Mouse (Mus musculus): ENCODE results near the gene Dhx33. TPM values are rescaled to one million over a fixed set of nuclear protein-coding genes. Genes with fewer than 3 reads are reported as not detected.
A peak's percentile ranks its signal among the peaks of the same experiment; 100 is the strongest.

Dhx33 gene
- 16.8 and 19.3 TPM in 2 replicates for polyA plus RNA-seq (2014; fragmentation: Nextera tagmentation; extraction: Ambion mirVana)

- ATAC-seq (ENCODE audit: low read depth) = peak; percentile 98
- WGBS = under 1% methylated on average over 35 of the region's 35 CpGs
- peak within 1 kb of the TSS; percentile 57 for H3K27ac ChIP-seq (ENCODE audit: low read depth, low read length)
Observed at GRCm38 (mm10) chr11:71004316-71004773, at the start of gene Dhx33. Gene Dhx33 (minus strand): TSS chr11:71004437.

GRCm38 (mm10) chr11:71052554-71052953 lies 48.3 kb upstream of the Dhx33 start:
- Histone ChIP-seq H3K27ac (ENCODE audit: low read depth, low read length) (no peak overlapping the region), H3K4me2 (ENCODE audit: low read depth, low read length) (no peak overlapping the region), H3K9ac (replicated peaks; ENCODE audit: low read depth, low read length) (no peak overlapping the region), H3K36me3 (ENCODE audit: control insufficient read depth, insufficient read depth, low read length) (no peaks in the 10 kb centered on the region), H3K27me3 (ENCODE audit: control insufficient read depth, insufficient read depth, low read length) (no peaks in the 10 kb centered on the region), H3K4me1 (ENCODE audit: control insufficient read depth, insufficient read depth, low read length) (no peaks in the 10 kb centered on the region), H3K4me3 (ENCODE audit: low read depth, low read length) (no peak overlapping the region), H3K9me3 (ENCODE audit: control insufficient read depth, low read length) (no peaks in the 10 kb centered on the region)
- WGBS = 0% methylated on average over 1 of the region's 1 CpGs
- no peak for ATAC-seq (ENCODE audit: low read depth)

More at GRCm38 (mm10) chr11:71004316-71004773, at the start of gene Dhx33:
- peak within 1 kb of the TSS; percentile 81 for H3K4me3 ChIP-seq (ENCODE audit: low read depth, low read length)
- H3K36me3 ChIP-seq (ENCODE audit: control insufficient read depth, insufficient read depth, low read length) = peaks cover 7% of the 10 kb centered on the region
- H3K4me1 ChIP-seq (ENCODE audit: control insufficient read depth, insufficient read depth, low read length) = peaks cover 12% of the 10 kb centered on the region; the same call in 1 of the 2 replicates
- H3K4me2 ChIP-seq (ENCODE audit: low read depth, low read length) = peak within 1 kb of the TSS; percentile 83
- no peaks in the 10 kb centered on the region for H3K27me3 ChIP-seq (ENCODE audit: control insufficient read depth, insufficient read depth, low read length)
- H3K9ac ChIP-seq (replicated peaks; ENCODE audit: low read depth, low read length) = peak within 1 kb of the TSS; percentile 65
- H3K9me3 ChIP-seq (ENCODE audit: control insufficient read depth, low read length) = no peaks in the 10 kb centered on the region

- Histone ChIP-seq H3K27me3 (ENCODE audit: control insufficient read depth, insufficient read depth, low read length) (no peaks in the 10 kb centered on the region), H3K4me1 (ENCODE audit: control insufficient read depth, insufficient read depth, low read length) (no peaks in the 10 kb centered on the region), H3K4me3 (ENCODE audit: low read depth, low read length) (no peak overlapping the region), H3K4me2 (ENCODE audit: low read depth, low read length) (no peak overlapping the region), H3K9me3 (ENCODE audit: control insufficient read depth, low read length) (no peaks in the 10 kb centered on the region), H3K9ac (replicated peaks; ENCODE audit: low read depth, low read length) (no peak overlapping the region), H3K36me3 (ENCODE audit: control insufficient read depth, insufficient read depth, low read length) (no peaks in the 10 kb centered on the region), H3K27ac (ENCODE audit: low read depth, low read length) (no peak overlapping the region)
- no peak for ATAC-seq (ENCODE audit: low read depth)
- 90% methylated on average over 5 of the region's 5 CpGs for WGBS
Observed at GRCm38 (mm10) chr11:71039526-71040298, 35.5 kb upstream of the Dhx33 start.

GRCm38 (mm10) chr11:71033163-71033761 lies 29.0 kb upstream of the Dhx33 start, which contains the start of gene 6330403K07Rik:
Gene 6330403K07Rik (minus strand): TSS chr11:71033513.
- no peaks in the 10 kb centered on the region for H3K36me3 ChIP-seq (ENCODE audit: control insufficient read depth, insufficient read depth, low read length)
- H3K4me2 ChIP-seq (ENCODE audit: low read depth, low read length) = peak within 1 kb of the TSS; percentile 82
- H3K27ac ChIP-seq (ENCODE audit: low read depth, low read length) = peak within 1 kb of the TSS; percentile 97
- no peaks in the 10 kb centered on the region for H3K27me3 ChIP-seq (ENCODE audit: control insufficient read depth, insufficient read depth, low read length)
- peak; percentile 96 for ATAC-seq (ENCODE audit: low read depth)
- peak within 1 kb of the TSS; percentile 77 for H3K4me3 ChIP-seq (ENCODE audit: low read depth, low read length)
- under 1% methylated on average over 30 of the region's 31 CpGs for WGBS
- H3K4me1 ChIP-seq (ENCODE audit: control insufficient read depth, insufficient read depth, low read length) = peaks cover 16% of the 10 kb centered on the region
- H3K9ac ChIP-seq (replicated peaks; ENCODE audit: low read depth, low read length) = peak within 1 kb of the TSS; percentile 92
- H3K9me3 ChIP-seq (ENCODE audit: control insufficient read depth, low read length) = no peaks in the 10 kb centered on the region

- Histone ChIP-seq H3K27ac (ENCODE audit: low read depth, low read length) (peak overlapping the region; percentile 97), H3K9ac (replicated peaks; ENCODE audit: low read depth, low read length) (peak overlapping the region; percentile 92), H3K9me3 (ENCODE audit: control insufficient read depth, low read length) (no peaks in the 10 kb centered on the region), H3K36me3 (ENCODE audit: control insufficient read depth, insufficient read depth, low read length) (no peaks in the 10 kb centered on the region), H3K4me3 (ENCODE audit: low read depth, low read length) (peak overlapping the region; percentile 77), H3K4me1 (ENCODE audit: control insufficient read depth, insufficient read depth, low read length) (peaks cover 16% of the 10 kb centered on the region), H3K27me3 (ENCODE audit: control insufficient read depth, insufficient read depth, low read length) (no peaks in the 10 kb centered on the region), H3K4me2 (ENCODE audit: low read depth, low read length) (peak overlapping the region; percentile 82)
- peak; percentile 26 for ATAC-seq (ENCODE audit: low read depth)
- WGBS = 4% methylated on average over 26 of the region's 26 CpGs
Observed at GRCm38 (mm10) chr11:71032491-71033162, 28.4 kb upstream of the Dhx33 start.

GRCm38 (mm10) chr11:71032070-71032469 lies 27.8 kb upstream of the Dhx33 start:
- H3K4me2 ChIP-seq (ENCODE audit: low read depth, low read length) = peak overlapping the region; percentile 82
- no peaks in the 10 kb centered on the region for H3K27me3 ChIP-seq (ENCODE audit: control insufficient read depth, insufficient read depth, low read length)
- H3K36me3 ChIP-seq (ENCODE audit: control insufficient read depth, insufficient read depth, low read length) = peaks cover 4% of the 10 kb centered on the region; the same call in 1 of the 2 replicates
- no peaks in the 10 kb centered on the region for H3K9me3 ChIP-seq (ENCODE audit: control insufficient read depth, low read length)
- no peak for ATAC-seq (ENCODE audit: low read depth)
- H3K27ac ChIP-seq (ENCODE audit: low read depth, low read length) = peak overlapping the region; percentile 97
- H3K4me3 ChIP-seq (ENCODE audit: low read depth, low read length) = peak overlapping the region; percentile 77
- 60% methylated on average over 7 of the region's 7 CpGs for WGBS
- H3K9ac ChIP-seq (replicated peaks; ENCODE audit: low read depth, low read length) = peak overlapping the region; percentile 92
- H3K4me1 ChIP-seq (ENCODE audit: control insufficient read depth, insufficient read depth, low read length) = peaks cover 16% of the 10 kb centered on the region

GRCm38 (mm10) chr11:71029403-71030118 lies 25.3 kb upstream of the Dhx33 start:
- Histone ChIP-seq H3K9me3 (ENCODE audit: control insufficient read depth, low read length) (no peaks in the 10 kb centered on the region), H3K9ac (replicated peaks; ENCODE audit: low read depth, low read length) (no peak overlapping the region), H3K27ac (ENCODE audit: low read depth, low read length) (no peak overlapping the region), H3K27me3 (ENCODE audit: control insufficient read depth, insufficient read depth, low read length) (no peaks in the 10 kb centered on the region), H3K4me2 (ENCODE audit: low read depth, low read length) (no peak overlapping the region), H3K4me1 (ENCODE audit: control insufficient read depth, insufficient read depth, low read length) (peaks cover 16% of the 10 kb centered on the region), H3K36me3 (ENCODE audit: control insufficient read depth, insufficient read depth, low read length) (peaks cover 26% of the 10 kb centered on the region), H3K4me3 (ENCODE audit: low read depth, low read length) (no peak overlapping the region)
- WGBS = 80% methylated on average over 3 of the region's 3 CpGs
- no peak for ATAC-seq (ENCODE audit: low read depth)

GRCm38 (mm10) chr11:71028280-71028679 lies 24.0 kb upstream of the Dhx33 start:
- no peaks in the 10 kb centered on the region for H3K27me3 ChIP-seq (ENCODE audit: control insufficient read depth, insufficient read depth, low read length)
- H3K4me1 ChIP-seq (ENCODE audit: control insufficient read depth, insufficient read depth, low read length) = peaks cover 16% of the 10 kb centered on the region
- H3K27ac ChIP-seq (ENCODE audit: low read depth, low read length) = no peak overlapping the region
- H3K9me3 ChIP-seq (ENCODE audit: control insufficient read depth, low read length) = no peaks in the 10 kb centered on the region
- peaks cover 26% of the 10 kb centered on the region for H3K36me3 ChIP-seq (ENCODE audit: control insufficient read depth, insufficient read depth, low read length)
- H3K9ac ChIP-seq (replicated peaks; ENCODE audit: low read depth, low read length) = no peak overlapping the region
- no peak overlapping the region for H3K4me2 ChIP-seq (ENCODE audit: low read depth, low read length)
- 78% methylated on average over 3 of the region's 3 CpGs for WGBS
- no peak for ATAC-seq (ENCODE audit: low read depth)
- H3K4me3 ChIP-seq (ENCODE audit: low read depth, low read length) = no peak overlapping the region

Data from neural tube, embryonic 14.5 days (tissue).